ENCODE assay signal across 9 mouse cellular contexts in genomic region chr11:95251295-95251694, GRCm38 (mm10). TPM values are rescaled to one million over a fixed set of nuclear protein-coding genes. Genes with fewer than 3 reads are reported as not detected.
A peak's percentile ranks its signal among the peaks of the same experiment; 100 is the strongest.
DNase-seq lines count a peak whose midpoint lies in the region; ATAC-seq and TF ChIP-seq lines count a peak whose summit lies in the region.
"Had no signal": no experiment of that assay in that cellular context is flagged by ENCODE, and none has a peak within 500 bp of the region (broad histone marks: within the 10 kb centered on the region; RNA-seq: fewer than 3 reads in every experiment).

No protein-coding gene starts in this region.

- peaks cover 2% of the 10 kb centered on the region; the same call in 1 of the 2 replicates for H3K4me1 ChIP-seq in liver, postnatal 0 days (ENCODE audit: insufficient read depth)

- H3K4me2 ChIP-seq in liver, postnatal 0 days (ENCODE audit: low read depth, low read length): no peak overlapping the region
- H3K4me2 ChIP-seq: heart, embryonic 13.5 days had no signal

- WGBS in liver, postnatal 0 days (ENCODE audit: insufficient replicate concordance): 5% methylated on average over 11 of the region's 11 CpGs

- H3K27ac ChIP-seq in liver, postnatal 0 days (ENCODE audit: low read depth): peak overlapping the region; percentile 65

- H3K36me3 ChIP-seq in liver, postnatal 0 days (replicated peaks; ENCODE audit: insufficient read depth, low read length): no peaks in the 10 kb centered on the region
- H3K36me3 ChIP-seq: heart, embryonic 13.5 days had no signal

- DNase-seq in A20 (ENCODE audit: low read depth, low spot score) (peak; percentile 67), MN1 (ENCODE audit: low spot score) (peak; percentile 71)
- DNase-seq in cerebellum, adult 9-11 months: peak; percentile 47
- DNase-seq in gastrocnemius, postnatal 14 days: peak; percentile 74
- DNase-seq in kidney, postnatal 14 days: peak; percentile 86
- DNase-seq in liver, postnatal 0 days: peak; percentile 82
- peak; percentile 91 for DNase-seq in retina, embryonic 14.5 days (ENCODE audit: low spot score)
- peak; percentile 70 to 71 for DNase-seq in thymus, postnatal 36 days

- TF ChIP-seq EP300 in liver, postnatal 0 days (IDR thresholded peaks at IDR 0.05; ENCODE audit: low read depth): no peak

- no peak overlapping the region for H3K9ac ChIP-seq in liver, postnatal 0 days (replicated peaks)

- 0 out of 2 replicates have a peak, but pooled peaks have one; percentile 43 for ATAC-seq in liver, postnatal 0 days

- intact Hi-C loops in gastrocnemius, postnatal 14 days (cut with DNase I; ENCODE audit: low total_unique reads): loop anchor here (10.0 kb wide), 1 partner anchor 196 kb away; no protein-coding TSS in a partner anchor

- peaks cover 4% of the 10 kb centered on the region; the same call in 1 of the 2 replicates for H3K27me3 ChIP-seq in liver, postnatal 0 days (ENCODE audit: insufficient read depth, low read length)

- TF ChIP-seq CTCF in liver, postnatal 0 days (IDR thresholded peaks at IDR 0.05; ENCODE audit: low read depth): peak; percentile 95

- H3K4me3 ChIP-seq in liver, postnatal 0 days (ENCODE audit: low read depth, low read length): no peak overlapping the region
- H3K4me3 ChIP-seq: heart, embryonic 13.5 days had no signal

- no peaks in the 10 kb centered on the region for H3K9me3 ChIP-seq in liver, postnatal 0 days (ENCODE audit: low read length)
- H3K9me3 ChIP-seq: heart, embryonic 13.5 days had no signal

RNA-seq across cellular contexts. Expression of gene Tac4, which starts 10.0 kb away (rescaled TPM):
- not detected for total RNA-seq in gastrocnemius, postnatal 14 days (2021)
- not detected in 2 replicates for polyA plus RNA-seq in liver, postnatal 0 days (2015; fragmentation: Nextera tagmentation; extraction: Ambion mirVana)
- polyA plus RNA-seq: heart, embryonic 13.5 days had no signal

RNA-seq across cellular contexts. Expression of gene Kat7, which starts 58.8 kb away (rescaled TPM):
- total RNA-seq in gastrocnemius, postnatal 14 days (2021): 10 to 100 TPM; 21.7 to 24.4 TPM
- polyA plus RNA-seq in liver, postnatal 0 days (2015; fragmentation: Nextera tagmentation; extraction: Ambion mirVana): 16.8 and 19.4 TPM in 2 replicates
